Mouse (Mus musculus): ENCODE results near the gene Adam33. TPM values are rescaled to one million over a fixed set of nuclear protein-coding genes. Genes with fewer than 3 reads are reported as not detected.

The Adam33 gene
- total RNA-seq, 2 experiments from 2014 or later: 13.2 to 15.2 TPM

DNA sequence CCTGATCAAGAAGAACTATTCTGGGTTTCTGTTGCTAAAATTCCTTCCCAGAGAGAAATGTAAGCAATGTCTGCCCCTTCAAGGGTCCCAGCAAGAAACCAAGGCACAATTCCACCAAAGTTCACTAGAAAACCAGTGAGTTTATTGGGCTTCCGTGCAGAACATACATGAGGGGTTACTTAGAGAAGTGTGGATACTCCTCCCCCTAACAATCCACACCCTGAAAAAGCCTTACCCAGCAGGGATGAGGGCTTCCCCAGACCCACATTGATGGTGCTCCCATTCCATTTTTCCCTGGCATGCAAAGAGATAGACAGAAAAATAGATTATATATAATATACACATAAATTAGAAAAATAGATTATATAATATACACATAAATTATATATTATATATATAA, 32.6 kb downstream of the Adam33 start:
- no peak for DNase-seq (ENCODE audit: low spot score in 2 of 2)

DNA sequence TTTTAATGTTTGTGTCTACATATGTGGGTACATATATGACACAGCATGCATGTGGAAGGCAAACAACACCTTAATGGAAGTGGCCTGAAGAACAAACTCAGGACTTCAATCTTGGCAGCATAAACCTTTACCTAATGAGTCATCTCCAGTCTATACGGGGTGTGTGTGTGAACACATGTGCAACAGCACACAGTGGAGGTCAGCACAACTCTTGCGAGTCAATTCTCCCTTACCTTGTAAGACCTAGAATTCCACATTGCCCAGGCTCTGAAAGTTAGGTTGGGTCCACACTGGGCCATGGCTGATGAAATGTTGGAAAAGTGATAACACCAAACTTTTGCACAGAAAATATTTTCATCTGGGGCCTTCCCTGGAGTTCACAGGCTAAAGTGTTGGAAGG, 33.1 kb downstream of the Adam33 start:
- DNase-seq (ENCODE audit: low spot score in 2 of 2): no peak

DNA sequence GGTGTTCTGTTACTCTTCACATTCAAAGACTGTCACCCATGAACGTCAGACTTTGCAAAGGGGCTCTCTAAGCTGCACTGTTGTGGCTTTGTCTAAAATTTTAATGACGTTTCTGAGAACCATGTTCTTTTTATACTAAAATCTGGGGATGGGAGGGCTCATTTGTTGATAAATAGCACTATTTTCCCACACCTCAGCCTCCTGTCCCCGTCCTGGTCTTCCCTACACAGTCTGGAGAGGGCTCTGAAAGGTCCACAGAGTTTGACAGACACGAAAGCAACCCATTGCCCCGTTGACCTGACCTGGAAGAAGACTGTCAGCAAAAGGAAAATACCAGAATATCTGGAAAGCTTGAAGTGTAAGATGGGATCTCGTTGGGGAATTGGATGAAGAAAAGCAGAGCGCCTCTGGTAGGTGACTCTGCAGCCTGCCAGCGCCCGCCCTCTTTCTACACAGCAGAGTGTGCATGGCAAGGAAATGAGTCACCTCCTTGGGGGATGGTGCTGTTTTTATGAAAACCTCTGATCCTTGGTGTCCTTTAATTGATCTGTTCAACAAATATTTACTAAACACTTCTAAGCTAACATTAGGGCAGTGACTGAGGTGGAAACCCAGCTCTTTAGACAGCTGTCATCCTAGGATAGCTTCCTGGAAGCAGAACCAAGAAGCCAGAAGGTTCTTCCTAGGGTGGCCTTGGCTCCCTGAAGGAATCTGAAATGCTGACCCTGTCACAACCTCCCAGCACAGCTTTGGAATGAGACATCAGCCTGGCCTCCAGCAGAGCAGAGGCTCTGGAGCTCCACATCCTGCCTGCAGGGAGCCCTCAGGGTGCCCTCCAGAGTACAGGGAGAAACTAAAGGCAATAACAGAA, 34.3 kb downstream of the Adam33 start:
- DNase-seq (ENCODE audit: low spot score in 2 of 2): no peak

DNA sequence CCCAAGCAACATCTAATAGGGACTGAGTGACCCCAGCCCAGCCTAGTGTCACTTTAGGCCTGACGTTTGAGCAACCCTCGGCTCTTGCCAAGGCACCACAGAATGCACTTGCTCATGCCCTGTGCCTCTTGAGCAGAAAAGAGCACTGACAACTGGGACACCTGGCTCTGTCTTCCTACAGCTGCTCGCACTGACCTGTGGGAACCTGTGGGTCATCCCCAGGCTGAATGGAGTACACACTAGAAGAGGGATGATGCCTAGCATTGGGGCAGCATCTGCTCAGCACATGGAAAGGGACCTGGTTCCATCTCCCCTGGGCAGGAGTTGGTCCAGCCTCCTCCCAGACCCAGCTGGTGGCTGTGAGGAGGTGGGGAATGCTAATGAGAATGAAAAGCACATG, 36.7 kb downstream of the Adam33 start:
- DNase-seq (ENCODE audit: low spot score in 2 of 2): no peak

DNA sequence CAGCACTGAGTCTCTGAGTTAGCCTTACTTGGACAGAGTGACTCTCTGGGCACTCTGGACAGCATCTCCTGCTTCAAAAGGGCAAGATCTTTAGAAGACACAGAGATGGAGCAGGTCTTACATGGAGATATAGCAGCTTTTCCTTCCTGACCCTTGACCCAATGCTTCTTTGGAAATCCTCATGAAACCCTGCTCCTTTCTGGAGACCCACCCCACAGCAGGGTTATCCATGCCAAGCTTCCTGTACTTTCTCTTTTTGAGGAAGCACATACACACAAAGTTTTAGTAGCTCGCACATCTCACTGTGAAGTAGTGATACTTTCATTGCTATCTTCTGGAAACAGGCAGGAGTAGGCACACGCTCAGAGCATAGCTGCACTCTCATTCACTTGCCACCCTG, 38.4 kb downstream of the Adam33 start:
- no peak for DNase-seq (ENCODE audit: low spot score in 2 of 2)

DNA sequence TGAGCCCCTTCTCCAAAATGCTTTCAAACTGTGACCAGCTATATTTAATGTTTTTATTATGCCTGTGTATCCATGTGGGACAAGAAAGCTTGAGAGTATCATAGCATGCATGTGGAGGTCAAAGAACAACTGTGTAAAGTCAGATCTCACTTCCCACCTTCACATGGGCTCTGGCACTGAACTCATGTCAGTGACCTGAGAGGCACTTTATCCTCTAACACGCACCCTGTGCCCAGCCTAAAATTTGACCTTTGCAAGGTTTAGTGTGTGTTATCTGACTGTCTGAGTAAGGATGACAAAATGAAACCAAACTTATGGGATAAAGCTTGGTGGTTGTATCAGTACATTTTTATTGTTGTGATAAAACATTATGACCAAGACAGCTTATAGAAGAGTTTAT, 53.0 kb downstream of the Adam33 start:
- no peak for DNase-seq (ENCODE audit: low spot score in 2 of 2)

DNA sequence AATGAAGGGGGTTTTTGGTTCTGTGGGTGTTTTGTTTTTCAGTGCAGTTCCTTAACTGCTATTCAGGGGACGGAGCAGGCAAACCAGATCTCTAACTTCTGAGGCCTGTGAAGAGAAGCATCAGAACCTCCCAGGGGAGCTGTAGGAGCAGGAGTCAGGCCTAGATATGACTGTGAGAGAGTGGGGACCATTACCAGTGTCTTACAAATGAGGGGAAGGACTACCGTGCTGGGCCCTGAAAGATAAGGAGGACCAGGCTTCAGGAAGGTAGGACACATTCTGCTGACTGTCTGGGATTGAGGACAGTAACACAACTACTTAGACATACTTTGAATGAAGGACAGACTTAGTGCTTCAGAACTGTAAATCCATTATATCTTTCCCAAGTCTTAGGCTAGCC, 54.5 kb downstream of the Adam33 start:
- DNase-seq (ENCODE audit: low spot score in 2 of 2): no peak

Small RNAs within 50 kb of the gene (microRNA-seq; reads per million reads assigned to microRNA genes)
- gene Mir6973b: not detected

Other genes with a start within 250 kb of the Adam33 start
- 10 to 100 TPM; 23.7 to 27.3 TPM for gene 4930402H24Rik, start 157.4 kb downstream of the Adam33 start, total RNA-seq (2021)
- gene Atrn, start 157.3 kb downstream of the Adam33 start, total RNA-seq (2021): 10 to 100 TPM; 24.3 to 25.5 TPM
- 1 to 10 TPM; 5.5 to 6.5 TPM for gene Gfra4, start 20.7 kb downstream of the Adam33 start, total RNA-seq (2021)
- gene Siglec1, start 23.0 kb upstream of the Adam33 start, total RNA-seq (2021): 1 to 10 TPM; 2.5 to 2.9 TPM
- gene Hspa12b, start 63.5 kb upstream of the Adam33 start, total RNA-seq (2021): 10 to 100 TPM; 30.6 to 32.6 TPM
- not detected for gene Gm11037, start 69.7 kb upstream of the Adam33 start, total RNA-seq (2021)
- gene 1700037H04Rik, start 96.3 kb upstream of the Adam33 start, total RNA-seq (2021): 10 to 100 TPM; 11.7 to 14.5 TPM
- 10 to 100 TPM; 63.8 to 70.1 TPM for gene Cenpb, start 116.3 kb upstream of the Adam33 start, total RNA-seq (2021)
- 10 to 100 TPM; 18.0 to 22.4 TPM for gene Cdc25b, start 123.1 kb upstream of the Adam33 start, total RNA-seq (2021)
- gene Spef1, start 123.5 kb upstream of the Adam33 start, total RNA-seq (2021): 1 to 10 TPM; 5.8 to 6.6 TPM
- 10 to 100 TPM; 17.4 to 21.7 TPM for gene Ap5s1, start 143.3 kb upstream of the Adam33 start, total RNA-seq (2021)
- gene Mavs, start 170.2 kb upstream of the Adam33 start, total RNA-seq (2021): 10 to 100 TPM; 23.5 to 26.9 TPM
- 10 to 100 TPM; 41.3 to 44.0 TPM for gene Pank2, start 198.7 kb upstream of the Adam33 start, total RNA-seq (2021)

All from gastrocnemius, postnatal 4 days (tissue).